Mouse (Mus musculus) v-Abl transformed pro-B cells (cell line): ENCODE data around the gene Atf7ip.

Experiments
- in situ Hi-C, 2 experiments: fragments of 400-800 bp; cut with MboI; formaldehyde crosslinking; loops; one replicate each; pipeline ENCODE4 v1.15.1; 2025; ENCODE audit not compliant: unreplicated experiment in 2 of 2

Atf7ip gene

GRCm38 (mm10) chr6:136620361-136621139, 114.6 kb downstream of the Atf7ip start:
- in situ Hi-C loops, result loop anchor here in 1 of 2 experiments (10.0 kb wide), 1 partner anchor 364 kb away; no protein-coding TSS in a partner anchor

- in situ Hi-C loops, result loop anchor here in 1 of 2 experiments (10.0 kb wide), 1 partner anchor 359 kb away; no protein-coding TSS in a partner anchor
Observed at GRCm38 (mm10) chr6:136625421-136625820, 119.5 kb downstream of the Atf7ip start.

- in situ Hi-C loops, result loop anchor here in 1 of 2 experiments (10.0 kb wide), 1 partner anchor 355 kb away; no protein-coding TSS in a partner anchor
Observed at GRCm38 (mm10) chr6:136629639-136630038, 123.7 kb downstream of the Atf7ip start.

GRCm38 (mm10) chr6:136631519-136631918, 125.6 kb downstream of the Atf7ip start:
- in situ Hi-C loops, result no loop called here

GRCm38 (mm10) chr6:136631945-136632534, 126.1 kb downstream of the Atf7ip start:
- in situ Hi-C loops, result no loop called here

GRCm38 (mm10) chr6:136633154-136633553, 127.2 kb downstream of the Atf7ip start:
- in situ Hi-C loops, result no loop called here

- in situ Hi-C loops, result no loop called here
Observed at GRCm38 (mm10) chr6:136633719-136634118, 127.8 kb downstream of the Atf7ip start.

GRCm38 (mm10) chr6:136634982-136635381, 129.0 kb downstream of the Atf7ip start:
- in situ Hi-C loops, result no loop called here

GRCm38 (mm10) chr6:136644171-136644570, 138.2 kb downstream of the Atf7ip start:
- in situ Hi-C loops, result loop anchor here in 1 of 2 experiments (5.0 kb wide), 1 partner anchor 78 kb away; no protein-coding TSS in a partner anchor

GRCm38 (mm10) chr6:136645754-136646153, 139.8 kb downstream of the Atf7ip start:
- in situ Hi-C loops, result loop anchor here in 1 of 2 experiments (5.0 kb wide), 1 partner anchor 77 kb away; no protein-coding TSS in a partner anchor

GRCm38 (mm10) chr6:136646207-136646606, 140.2 kb downstream of the Atf7ip start:
- in situ Hi-C loops, result loop anchor here in 1 of 2 experiments (5.0 kb wide), 1 partner anchor 76 kb away; no protein-coding TSS in a partner anchor

- in situ Hi-C loops, result loop anchor here in 1 of 2 experiments (5.0 kb wide), 1 partner anchor 75 kb away; no protein-coding TSS in a partner anchor
Observed at GRCm38 (mm10) chr6:136647455-136647861, 141.5 kb downstream of the Atf7ip start.

- in situ Hi-C loops, result no loop called here
Observed at GRCm38 (mm10) chr6:136650664-136651063, 144.7 kb downstream of the Atf7ip start.

- in situ Hi-C loops, result no loop called here
Observed at GRCm38 (mm10) chr6:136653331-136653730, 147.4 kb downstream of the Atf7ip start.

- in situ Hi-C loops, result no loop called here
Observed at GRCm38 (mm10) chr6:136654470-136654869, 148.5 kb downstream of the Atf7ip start.

- in situ Hi-C loops, result no loop called here
Observed at GRCm38 (mm10) chr6:136655786-136656185, 149.8 kb downstream of the Atf7ip start.

- in situ Hi-C loops, result no loop called here
Observed at GRCm38 (mm10) chr6:136658303-136658702, 152.3 kb downstream of the Atf7ip start.

- in situ Hi-C loops, result no loop called here
Observed at GRCm38 (mm10) chr6:136659226-136659625, 153.3 kb downstream of the Atf7ip start.
